Mouse (Mus musculus) spleen, adult 2 months (tissue): ENCODE data around the gene Gsdme.

Experiments used
- CTCF ChIP-seq: fragments of 200-500 bp; IDR thresholded peaks from 2 replicates; pipeline ENCODE4 v1.5.1; 2011; ENCODE audit warnings: mild to moderate bottlenecking, inconsistent platforms; ENCODE audit not compliant: insufficient read depth, insufficient read length, insufficient replicate concordance; ENCODE audit errors: extremely low read depth
- POLR2A ChIP-seq: fragments of 200-500 bp; IDR thresholded peaks from 2 replicates; pipeline ENCODE4 v1.6.1; 2011; ENCODE audit warnings: low read depth, low read length, inconsistent platforms

DNA sequence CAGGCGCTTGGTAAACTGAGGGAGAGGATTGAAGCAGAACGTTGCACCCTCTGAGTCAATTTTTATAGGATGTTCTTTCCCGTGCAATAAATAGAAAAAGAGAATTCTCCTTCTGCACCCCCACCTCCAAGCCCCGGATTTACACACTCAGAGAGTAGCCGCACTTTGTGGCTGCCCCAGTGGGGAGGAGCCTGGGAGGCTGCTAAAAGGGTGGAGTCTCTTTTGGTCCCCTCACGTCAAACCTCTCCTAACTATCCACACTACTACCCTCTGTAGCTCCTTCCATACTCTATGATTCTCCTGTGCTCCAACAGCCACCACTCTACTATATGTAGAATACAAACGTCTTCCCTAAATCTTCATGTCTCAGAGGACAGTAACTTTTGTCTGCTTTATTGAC, 1.4 kb downstream of the Gsdme start:
- TF ChIP-seq POLR2A (no peak), CTCF (no peak)
